Mouse (Mus musculus): ENCODE data around the gene Adam17. TPM values are rescaled to one million over a fixed set of nuclear protein-coding genes. Genes with fewer than 3 reads are reported as not detected.

The Adam17 gene
- total and polyA plus RNA-seq, 2 experiments: 10.5 to 14.7 TPM

GRCm38 (mm10) chr12:21331711-21332110 lies 41.7 kb downstream of the Adam17 start:
- WGBS: 88% methylated on average over 6 of the region's 6 CpGs
- TF ChIP-seq CTCF (IDR thresholded peaks at IDR 0.05; ENCODE audit: low read depth, low read length) (no peak), POLR2A (IDR thresholded peaks at IDR 0.05; ENCODE audit: extremely low read depth, insufficient read depth, low read length) (no peak)
- H3K36me3 ChIP-seq (ENCODE audit: control insufficient read depth, insufficient read depth, low read length): peaks cover 45% of the 10 kb centered on the region

GRCm38 (mm10) chr12:21330961-21331576 lies 42.4 kb downstream of the Adam17 start:
- Histone ChIP-seq H3K79me2 (ENCODE audit: control insufficient read depth, insufficient read depth, low read length) (no peaks in the 10 kb centered on the region), H3K36me3 (ENCODE audit: control insufficient read depth, insufficient read depth, low read length) (peaks cover 46% of the 10 kb centered on the region), H3K4me1 (ENCODE audit: control insufficient read depth, insufficient read depth, low read length) (no peaks in the 10 kb centered on the region), H3K9ac (ENCODE audit: low read depth, low read length) (no peak overlapping the region), H3K27me3 (ENCODE audit: control insufficient read depth, insufficient read depth, low read length) (no peaks in the 10 kb centered on the region), H3K4me3 (ENCODE audit: insufficient read depth, low read depth, low read length) (no peak overlapping the region), H3K27ac (replicated peaks; ENCODE audit: insufficient read depth, low read depth, low read length) (no peak overlapping the region)
- WGBS: 88% methylated on average over 10 of the region's 10 CpGs
- TF ChIP-seq POLR2A (IDR thresholded peaks at IDR 0.05; ENCODE audit: extremely low read depth, insufficient read depth, low read length): no peak
- no peak for TF ChIP-seq CTCF (IDR thresholded peaks at IDR 0.05; ENCODE audit: low read depth, low read length)
- no peak for DNase-seq (ENCODE audit: extremely low read depth, low read depth, low spot score)

More at GRCm38 (mm10) chr12:21331711-21332110, 41.7 kb downstream of the Adam17 start:
- H3K4me3 ChIP-seq (ENCODE audit: insufficient read depth, low read depth, low read length): no peak overlapping the region
- H3K9ac ChIP-seq (ENCODE audit: low read depth, low read length): no peak overlapping the region
- no peaks in the 10 kb centered on the region for H3K27me3 ChIP-seq (ENCODE audit: control insufficient read depth, insufficient read depth, low read length)
- no peak overlapping the region for H3K27ac ChIP-seq (replicated peaks; ENCODE audit: insufficient read depth, low read depth, low read length)
- H3K4me1 ChIP-seq (ENCODE audit: control insufficient read depth, insufficient read depth, low read length): no peaks in the 10 kb centered on the region
- no peaks in the 10 kb centered on the region for H3K79me2 ChIP-seq (ENCODE audit: control insufficient read depth, insufficient read depth, low read length)
- DNase-seq (ENCODE audit: extremely low read depth, low read depth, low spot score): no peak

GRCm38 (mm10) chr12:21329661-21330400 lies 43.6 kb downstream of the Adam17 start:
- H3K27ac ChIP-seq (replicated peaks; ENCODE audit: insufficient read depth, low read depth, low read length): no peak overlapping the region
- no peaks in the 10 kb centered on the region for H3K79me2 ChIP-seq (ENCODE audit: control insufficient read depth, insufficient read depth, low read length)
- no peak for DNase-seq (ENCODE audit: extremely low read depth, low read depth, low spot score)
- TF ChIP-seq POLR2A (IDR thresholded peaks at IDR 0.05; ENCODE audit: extremely low read depth, insufficient read depth, low read length): no peak
- no peak for TF ChIP-seq CTCF (IDR thresholded peaks at IDR 0.05; ENCODE audit: low read depth, low read length)
- WGBS: 87% methylated on average over 9 of the region's 9 CpGs
- H3K27me3 ChIP-seq (ENCODE audit: control insufficient read depth, insufficient read depth, low read length): no peaks in the 10 kb centered on the region
- H3K4me1 ChIP-seq (ENCODE audit: control insufficient read depth, insufficient read depth, low read length): no peaks in the 10 kb centered on the region
- no peak overlapping the region for H3K9ac ChIP-seq (ENCODE audit: low read depth, low read length)
- no peak overlapping the region for H3K4me3 ChIP-seq (ENCODE audit: insufficient read depth, low read depth, low read length)
- H3K36me3 ChIP-seq (ENCODE audit: control insufficient read depth, insufficient read depth, low read length): peaks cover 52% of the 10 kb centered on the region

- 81% methylated on average over 3 of the region's 3 CpGs for WGBS
- Histone ChIP-seq H3K9ac (ENCODE audit: low read depth, low read length) (no peak overlapping the region), H3K36me3 (ENCODE audit: control insufficient read depth, insufficient read depth, low read length) (peaks cover 45% of the 10 kb centered on the region), H3K4me1 (ENCODE audit: control insufficient read depth, insufficient read depth, low read length) (peaks cover 7% of the 10 kb centered on the region), H3K4me3 (ENCODE audit: insufficient read depth, low read depth, low read length) (no peak overlapping the region), H3K27me3 (ENCODE audit: control insufficient read depth, insufficient read depth, low read length) (no peaks in the 10 kb centered on the region), H3K27ac (replicated peaks; ENCODE audit: insufficient read depth, low read depth, low read length) (no peak overlapping the region), H3K79me2 (ENCODE audit: control insufficient read depth, insufficient read depth, low read length) (no peaks in the 10 kb centered on the region)
- no peak for DNase-seq (ENCODE audit: extremely low read depth, low read depth, low spot score)
- TF ChIP-seq POLR2A (IDR thresholded peaks at IDR 0.05; ENCODE audit: extremely low read depth, insufficient read depth, low read length) (no peak), CTCF (IDR thresholded peaks at IDR 0.05; ENCODE audit: low read depth, low read length) (no peak)
These were observed 47.1 kb downstream of the Adam17 start for GRCm38 (mm10) chr12:21326325-21326724.

GRCm38 (mm10) chr12:21325266-21325665 lies 48.2 kb downstream of the Adam17 start:
- H3K27ac ChIP-seq (replicated peaks; ENCODE audit: insufficient read depth, low read depth, low read length): no peak overlapping the region
- no peak for DNase-seq (ENCODE audit: extremely low read depth, low read depth, low spot score)
- TF ChIP-seq CTCF (IDR thresholded peaks at IDR 0.05; ENCODE audit: low read depth, low read length) (no peak), POLR2A (IDR thresholded peaks at IDR 0.05; ENCODE audit: extremely low read depth, insufficient read depth, low read length) (no peak)

GRCm38 (mm10) chr12:21324101-21324500 lies 49.3 kb downstream of the Adam17 start:
- peaks cover 35% of the 10 kb centered on the region for H3K36me3 ChIP-seq (ENCODE audit: control insufficient read depth, insufficient read depth, low read length)
- H3K4me3 ChIP-seq (ENCODE audit: insufficient read depth, low read depth, low read length): no peak overlapping the region
- no peaks in the 10 kb centered on the region for H3K79me2 ChIP-seq (ENCODE audit: control insufficient read depth, insufficient read depth, low read length)
- 18% methylated on average over 5 of the region's 5 CpGs for WGBS
- H3K9ac ChIP-seq (ENCODE audit: low read depth, low read length): no peak overlapping the region
- H3K4me1 ChIP-seq (ENCODE audit: control insufficient read depth, insufficient read depth, low read length): peaks cover 21% of the 10 kb centered on the region
- peak overlapping the region; percentile 54 for H3K27ac ChIP-seq (replicated peaks; ENCODE audit: insufficient read depth, low read depth, low read length)
- TF ChIP-seq CTCF (IDR thresholded peaks at IDR 0.05; ENCODE audit: low read depth, low read length): no peak
- TF ChIP-seq POLR2A (IDR thresholded peaks at IDR 0.05; ENCODE audit: extremely low read depth, insufficient read depth, low read length): no peak
- H3K27me3 ChIP-seq (ENCODE audit: control insufficient read depth, insufficient read depth, low read length): no peaks in the 10 kb centered on the region
- DNase-seq (ENCODE audit: extremely low read depth, low read depth, low spot score): peak; percentile 51

More at GRCm38 (mm10) chr12:21325266-21325665, 48.2 kb downstream of the Adam17 start:
- Histone ChIP-seq H3K36me3 (ENCODE audit: control insufficient read depth, insufficient read depth, low read length) (peaks cover 43% of the 10 kb centered on the region), H3K9ac (ENCODE audit: low read depth, low read length) (no peak overlapping the region), H3K4me3 (ENCODE audit: insufficient read depth, low read depth, low read length) (no peak overlapping the region), H3K27me3 (ENCODE audit: control insufficient read depth, insufficient read depth, low read length) (no peaks in the 10 kb centered on the region), H3K4me1 (ENCODE audit: control insufficient read depth, insufficient read depth, low read length) (peaks cover 16% of the 10 kb centered on the region), H3K79me2 (ENCODE audit: control insufficient read depth, insufficient read depth, low read length) (no peaks in the 10 kb centered on the region)
- WGBS: 95% methylated on average over 8 of the region's 8 CpGs
